9 mouse cellular contexts compared by ENCODE assay signal in genomic region chr12:106008348-106009050, GRCm38 (mm10). TPM values are rescaled to one million over a fixed set of nuclear protein-coding genes. Genes with fewer than 3 reads are reported as not detected.
DNase-seq lines count a peak whose midpoint lies in the region; ATAC-seq and TF ChIP-seq lines count a peak whose summit lies in the region.
"Had no signal": no experiment of that assay in that cellular context is flagged by ENCODE, and none has a peak within 500 bp of the region (broad histone marks: within the 10 kb centered on the region; RNA-seq: fewer than 3 reads in every experiment).

No protein-coding gene starts in this region.

- H3K36me3 ChIP-seq in heart, postnatal 0 days (replicated peaks; ENCODE audit: control insufficient read depth, insufficient read depth, low read length): no peaks in the 10 kb centered on the region
- H3K36me3 ChIP-seq: neural tube, embryonic 12.5 days had no signal

- intact Hi-C loops in left cerebral cortex, postnatal 14 days (cut with DNase I): no loop called here

- no peak overlapping the region for H3K9ac ChIP-seq in heart, postnatal 0 days (replicated peaks; ENCODE audit: low read depth, low read length)
- H3K9ac ChIP-seq: neural tube, embryonic 12.5 days had no signal

- no peaks in the 10 kb centered on the region for H3K9me3 ChIP-seq in heart, postnatal 0 days (replicated peaks; ENCODE audit: control insufficient read depth, low read length)

- H3K4me1 ChIP-seq in heart, postnatal 0 days (ENCODE audit: control insufficient read depth, insufficient read depth): peaks cover 10% of the 10 kb centered on the region

- peak; percentile 86 for TF ChIP-seq EP300 in heart, postnatal 0 days (IDR thresholded peaks at IDR 0.05; ENCODE audit: low read depth)

- peak; percentile 66 for DNase-seq in CD4-positive helper T cell, adult 2 months (ENCODE audit: low read depth, low spot score)
- DNase-seq in fat pad, adult 2 months (ENCODE audit: extremely low read depth, low read depth, low spot score): peak; percentile 16
- peak; percentile 87 for DNase-seq in heart, postnatal 0 days (ENCODE audit: low spot score)
- peak; percentile 73 to 92 for DNase-seq in left cerebral cortex, postnatal 14 days (ENCODE audit: low spot score in 2 of 2)
- DNase-seq in lung, postnatal 14 days: no peak
- no peak for DNase-seq in cerebellum, postnatal 25 days
- no peak for DNase-seq in spleen, postnatal 4 days (ENCODE audit: low spot score in 2 of 2)
- DNase-seq: gastrocnemius, postnatal 10 days had no signal

- H3K27me3 ChIP-seq in heart, postnatal 0 days (ENCODE audit: control insufficient read depth, insufficient read depth, low read length): no peaks in the 10 kb centered on the region
- H3K27me3 ChIP-seq: neural tube, embryonic 12.5 days had no signal

- peak overlapping the region; percentile 85 for H3K27ac ChIP-seq in heart, postnatal 0 days (ENCODE audit: low read depth)
- H3K27ac ChIP-seq: neural tube, embryonic 12.5 days had no signal

- ATAC-seq in heart, postnatal 0 days (ENCODE audit: insufficient read depth, low read depth): peak; percentile 74

- 41% methylated on average over 22 of the region's 22 CpGs for WGBS in heart, postnatal 0 days

- H3K4me2 ChIP-seq in heart, postnatal 0 days (ENCODE audit: low read depth, low read length): peak overlapping the region; percentile 13; the same call in 1 of the 2 replicates
- H3K4me2 ChIP-seq: neural tube, embryonic 12.5 days had no signal

- H3K4me3 ChIP-seq in heart, postnatal 0 days (ENCODE audit: low read depth, low read length): no peak overlapping the region
- H3K4me3 ChIP-seq: neural tube, embryonic 12.5 days had no signal

- TF ChIP-seq CTCF in heart, postnatal 0 days (IDR thresholded peaks at IDR 0.05; ENCODE audit: low read depth): no peak

RNA-seq across cellular contexts. Expression of gene Vrk1, which starts 1.5 kb away (rescaled TPM):
- 8.0 and 19.9 TPM in 2 replicates for total RNA-seq in heart, postnatal 0 days (2014; rRNA removed; ENCODE audit: low replicate concordance)
- 23.6 and 26.0 TPM in 2 replicates for polyA plus RNA-seq in heart, postnatal 0 days (2015; fragmentation: Nextera tagmentation; extraction: Ambion mirVana)
- 10 to 100 TPM; 12.4 to 14.9 TPM for total RNA-seq in left cerebral cortex, postnatal 14 days (2021)

Comparison
In these comparisons a context has a peak if more than half of its experiments do, and no peak if none do; other contexts are left out.
1. DNase-seq: peak in CD4-positive helper T cell, adult 2 months (single experiment), fat pad, adult 2 months (single experiment), heart, postnatal 0 days (single experiment) and left cerebral cortex, postnatal 14 days (2 of 2); none in lung, postnatal 14 days (single experiment), cerebellum, postnatal 25 days (0 of 2) and spleen, postnatal 4 days (0 of 2).